Mouse (Mus musculus) intestine, embryonic 16.5 days (tissue): ENCODE data around the gene Efcab6. TPM values are rescaled to one million over a fixed set of nuclear protein-coding genes. Genes with fewer than 3 reads are reported as not detected.

ENCODE experiments used
- ATAC-seq: fragments of 200-750 bp; cut with Nextera tagmentation; 2 replicates; pipeline ENCODE4 v1.8.0; 2017; ENCODE audit warnings: moderate TSS enrichment, moderate library complexity
- H3K27ac ChIP-seq: fragments of 300-500 bp; sonication (generic); 2 replicates; pipeline ENCODE4 v1.5.1; 2014; ENCODE audit warnings: mild to moderate bottlenecking, low read length
- H3K27me3 ChIP-seq: fragments of 300-500 bp; sonication (generic); replicated peaks from 2 replicates; pipeline ENCODE4 v1.6.1; 2014; ENCODE audit warnings: low read length, control low read depth, mixed read lengths; ENCODE audit not compliant: control insufficient read depth, insufficient read depth
- H3K36me3 ChIP-seq: fragments of 300-500 bp; sonication (generic); 2 replicates; pipeline ENCODE4 v1.6.1; 2014; ENCODE audit warnings: low read length, control low read depth; ENCODE audit not compliant: control insufficient read depth, insufficient read depth
- H3K4me1 ChIP-seq: fragments of 300-500 bp; sonication (generic); 2 replicates; pipeline ENCODE4 v1.6.1; 2014; ENCODE audit warnings: low read length, control low read depth, mixed read lengths; ENCODE audit not compliant: control insufficient read depth, insufficient read depth
- H3K4me2 ChIP-seq: fragments of 300-500 bp; sonication (generic); 2 replicates; pipeline ENCODE4 v1.6.1; 2014; ENCODE audit warnings: low read depth, low read length, control low read depth
- H3K4me3 ChIP-seq: fragments of 300-500 bp; sonication (generic); 2 replicates; pipeline ENCODE4 v1.5.1; 2014; ENCODE audit warnings: mild to moderate bottlenecking, low read length
- H3K9ac ChIP-seq: fragments of 300-500 bp; sonication (generic); 2 replicates; pipeline ENCODE4 v1.6.1; 2014; ENCODE audit warnings: low read depth, low read length
- H3K9me3 ChIP-seq: fragments of 300-500 bp; sonication (generic); 2 replicates; pipeline ENCODE4 v1.6.1; 2016; ENCODE audit warnings: low read length, control low read depth; ENCODE audit not compliant: control insufficient read depth
- WGBS: fragments of 180-500 bp; shearing (Covaris S2); extraction: QIAGEN DNeasy Blood & Tissue Kit; methylation state at CpG from one replicate; pipeline ENCODE4 v1.1.7; 2014; 5-methylcytosine and 5-hydroxymethylcytosine counted together
- polyA plus RNA-seq: library from polyadenylated mRNA; unstranded; fragments of >200 nt; fragmentation: Nextera tagmentation; extraction: Ambion mirVana; gene quantifications from 2 replicates; pipeline ENCODE4 v1.2.1, GENCODE M21; 2015

The Efcab6 gene
- polyA plus RNA-seq, 1 experiment from 2014 or later, result 0.05 TPM

- no peak overlapping the region for H3K27ac ChIP-seq
- 83% methylated on average over 9 of the region's 9 CpGs for WGBS
- no peaks in the 10 kb centered on the region for H3K36me3 ChIP-seq
- no peaks in the 10 kb centered on the region for H3K4me1 ChIP-seq
- H3K9ac ChIP-seq, result no peak overlapping the region
- no peak overlapping the region for H3K4me2 ChIP-seq
- H3K9me3 ChIP-seq, result no peaks in the 10 kb centered on the region
- H3K4me3 ChIP-seq, result no peak overlapping the region
- H3K27me3 ChIP-seq, result no peaks in the 10 kb centered on the region
- no peak for ATAC-seq
These were observed 180.9 kb downstream of the Efcab6 start for GRCm38 (mm10) chr15:83884291-83884690.

GRCm38 (mm10) chr15:83883821-83884220 lies 181.4 kb downstream of the Efcab6 start:
- Histone ChIP-seq H3K27me3 (no peaks in the 10 kb centered on the region), H3K4me1 (no peaks in the 10 kb centered on the region), H3K4me2 (no peak overlapping the region), H3K4me3 (no peak overlapping the region), H3K36me3 (no peaks in the 10 kb centered on the region), H3K27ac (no peak overlapping the region), H3K9ac (no peak overlapping the region), H3K9me3 (no peaks in the 10 kb centered on the region)
- ATAC-seq, result no peak
- WGBS, result 90% methylated on average over 8 of the region's 8 CpGs

GRCm38 (mm10) chr15:83879845-83880244 lies 185.3 kb downstream of the Efcab6 start:
- Histone ChIP-seq H3K27me3 (no peaks in the 10 kb centered on the region), H3K9ac (no peak overlapping the region), H3K27ac (no peak overlapping the region), H3K4me3 (no peak overlapping the region), H3K4me2 (no peak overlapping the region), H3K36me3 (no peaks in the 10 kb centered on the region), H3K4me1 (no peaks in the 10 kb centered on the region), H3K9me3 (no peaks in the 10 kb centered on the region)
- 22% methylated on average over 5 of the region's 5 CpGs for WGBS
- ATAC-seq, result no peak

- H3K9me3 ChIP-seq, result no peaks in the 10 kb centered on the region
- H3K4me3 ChIP-seq, result no peak overlapping the region
- no peak overlapping the region for H3K9ac ChIP-seq
- H3K4me1 ChIP-seq, result no peaks in the 10 kb centered on the region
- H3K36me3 ChIP-seq, result no peaks in the 10 kb centered on the region
- WGBS, result 82% methylated on average over 2 of the region's 2 CpGs
- H3K27ac ChIP-seq, result no peak overlapping the region
- no peaks in the 10 kb centered on the region for H3K27me3 ChIP-seq
- no peak overlapping the region for H3K4me2 ChIP-seq
- ATAC-seq, result no peak
These were observed 187.3 kb downstream of the Efcab6 start for GRCm38 (mm10) chr15:83877898-83878297.

GRCm38 (mm10) chr15:83877155-83877866 lies 187.9 kb downstream of the Efcab6 start:
- Histone ChIP-seq H3K9me3 (no peaks in the 10 kb centered on the region), H3K36me3 (no peaks in the 10 kb centered on the region), H3K27ac (no peak overlapping the region), H3K4me2 (no peak overlapping the region), H3K9ac (no peak overlapping the region), H3K4me1 (no peaks in the 10 kb centered on the region), H3K27me3 (no peaks in the 10 kb centered on the region), H3K4me3 (no peak overlapping the region)
- 41% methylated on average over 11 of the region's 11 CpGs for WGBS
- no peak for ATAC-seq

DNA sequence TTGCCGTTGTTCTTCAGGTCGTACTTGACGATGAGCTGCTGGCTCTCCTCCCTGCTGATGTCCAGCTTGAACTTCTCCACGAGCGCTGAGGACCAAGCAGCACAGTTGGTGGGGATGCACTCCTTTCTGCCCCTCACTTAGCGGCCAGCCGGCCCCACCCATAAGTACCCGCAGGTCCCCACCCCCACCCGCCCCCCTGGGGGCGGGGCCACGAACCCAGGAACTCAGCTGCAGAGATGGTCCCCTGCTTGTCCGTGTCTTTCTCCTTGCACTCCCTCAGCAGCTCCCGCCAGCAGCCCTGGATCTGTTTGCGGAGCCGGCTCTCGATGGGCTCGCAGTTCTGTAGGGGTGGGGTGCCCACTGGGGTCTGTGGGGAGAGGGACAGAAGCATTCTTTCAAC lies 194.2 kb downstream of the Efcab6 start:
- Histone ChIP-seq H3K9me3 (no peaks in the 10 kb centered on the region), H3K4me2 (no peak overlapping the region), H3K4me1 (no peaks in the 10 kb centered on the region), H3K9ac (no peak overlapping the region), H3K4me3 (no peak overlapping the region), H3K27me3 (peaks cover 2% of the 10 kb centered on the region; the same call in 1 of the 2 replicates), H3K36me3 (no peaks in the 10 kb centered on the region), H3K27ac (no peak overlapping the region)
- no peak for ATAC-seq
- WGBS, result 7% methylated on average over 17 of the region's 17 CpGs

DNA sequence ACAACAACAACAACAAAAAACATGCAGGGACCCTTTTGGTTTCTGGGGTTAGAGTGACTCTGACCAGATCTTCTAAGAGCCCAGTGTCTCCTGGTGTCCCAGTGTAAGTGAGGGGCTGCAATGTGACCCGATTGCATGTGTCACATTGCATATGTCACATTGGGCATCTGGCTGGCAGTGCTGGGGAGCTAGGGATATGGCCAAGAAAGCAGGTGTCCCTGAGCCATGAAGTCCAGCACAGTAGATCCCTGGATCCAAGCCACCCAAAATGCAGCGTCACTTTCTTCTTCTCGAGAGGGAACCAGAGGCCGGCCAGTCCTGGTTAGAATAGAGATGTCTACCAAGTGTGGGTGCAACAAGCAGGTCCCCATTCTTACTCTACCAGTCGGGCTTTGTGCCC lies 199.6 kb downstream of the Efcab6 start:
- no peak overlapping the region for H3K4me2 ChIP-seq
- no peak for ATAC-seq
- H3K36me3 ChIP-seq, result no peaks in the 10 kb centered on the region
- H3K9ac ChIP-seq, result no peak overlapping the region
- no peak overlapping the region for H3K4me3 ChIP-seq
- no peak overlapping the region for H3K27ac ChIP-seq
- H3K4me1 ChIP-seq, result no peaks in the 10 kb centered on the region
- WGBS, result 84% methylated on average over 5 of the region's 5 CpGs
- H3K27me3 ChIP-seq, result peaks cover 2% of the 10 kb centered on the region; the same call in 1 of the 2 replicates
- no peaks in the 10 kb centered on the region for H3K9me3 ChIP-seq

DNA sequence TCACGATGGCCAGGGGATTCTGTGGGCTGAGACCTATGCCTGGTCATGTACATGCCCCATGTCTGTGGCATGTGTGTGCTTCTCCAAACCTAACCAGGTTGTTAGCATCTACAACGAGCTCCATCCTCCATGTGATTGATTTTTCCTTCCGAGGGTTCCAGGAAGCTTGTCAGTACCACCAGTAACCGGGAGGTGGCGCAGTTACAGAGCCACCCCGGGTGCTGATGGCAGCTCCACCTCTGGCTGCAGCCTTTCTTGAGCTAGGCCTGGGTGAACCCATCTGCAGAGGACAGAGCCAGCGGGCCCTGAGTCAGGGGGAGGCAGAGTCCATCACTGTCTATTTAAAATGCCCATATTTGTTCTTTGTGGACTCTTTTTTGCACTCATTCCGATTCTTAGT lies 208.1 kb downstream of the Efcab6 start:
- Histone ChIP-seq H3K27me3 (no peaks in the 10 kb centered on the region), H3K4me2 (no peak overlapping the region), H3K4me1 (no peaks in the 10 kb centered on the region), H3K27ac (no peak overlapping the region), H3K9me3 (no peaks in the 10 kb centered on the region), H3K4me3 (no peak overlapping the region), H3K9ac (no peak overlapping the region), H3K36me3 (no peaks in the 10 kb centered on the region)
- no peak for ATAC-seq
- WGBS, result 17% methylated on average over 8 of the region's 8 CpGs

GRCm38 (mm10) chr15:83853400-83853811 lies 211.8 kb downstream of the Efcab6 start:
- no peaks in the 10 kb centered on the region for H3K36me3 ChIP-seq
- no peaks in the 10 kb centered on the region for H3K27me3 ChIP-seq
- WGBS, result 63% methylated on average over 5 of the region's 5 CpGs
- H3K9ac ChIP-seq, result no peak overlapping the region
- H3K4me2 ChIP-seq, result no peak overlapping the region
- no peak overlapping the region for H3K4me3 ChIP-seq
- no peaks in the 10 kb centered on the region for H3K4me1 ChIP-seq
- no peaks in the 10 kb centered on the region for H3K9me3 ChIP-seq
- no peak for ATAC-seq
- H3K27ac ChIP-seq, result no peak overlapping the region

- no peaks in the 10 kb centered on the region for H3K27me3 ChIP-seq
- WGBS, result 72% methylated on average over 9 of the region's 9 CpGs
These were observed 217.0 kb downstream of the Efcab6 start for GRCm38 (mm10) chr15:83848193-83848592.

More at GRCm38 (mm10) chr15:83848193-83848592, 217.0 kb downstream of the Efcab6 start:
- Histone ChIP-seq H3K4me2 (no peak overlapping the region), H3K27ac (no peak overlapping the region), H3K9ac (no peak overlapping the region), H3K36me3 (no peaks in the 10 kb centered on the region), H3K4me3 (no peak overlapping the region), H3K4me1 (no peaks in the 10 kb centered on the region), H3K9me3 (no peaks in the 10 kb centered on the region)
- ATAC-seq, result no peak
